Mouse (Mus musculus): ENCODE results near the gene Tmco5b.

Tmco5b gene

GRCm38 (mm10) chr2:113285432-113285831 is at the start of gene Tmco5b:
Gene Tmco5b (plus strand): TSS chr2:113285732.
- no peak for DNase-seq

GRCm38 (mm10) chr2:113236993-113237392 is 48.5 kb upstream of the Tmco5b start:
- no peak for DNase-seq

GRCm38 (mm10) chr2:113238871-113239270 is 46.7 kb upstream of the Tmco5b start:
- DNase-seq = no peak

GRCm38 (mm10) chr2:113302349-113303239 is 17.1 kb downstream of the Tmco5b start:
- no peak for DNase-seq

GRCm38 (mm10) chr2:113303240-113303538 is 17.7 kb downstream of the Tmco5b start:
- no peak for DNase-seq

GRCm38 (mm10) chr2:113305339-113305738 is 19.8 kb downstream of the Tmco5b start:
- peak in 1 of 2 experiments; percentile 45 for DNase-seq

GRCm38 (mm10) chr2:113311211-113311610 is 25.7 kb downstream of the Tmco5b start:
- DNase-seq = no peak

GRCm38 (mm10) chr2:113323016-113323415 is 37.5 kb downstream of the Tmco5b start:
- no peak for DNase-seq

GRCm38 (mm10) chr2:113333799-113334541 is 48.4 kb downstream of the Tmco5b start:
- DNase-seq = no peak

- no peak for DNase-seq
Measured at GRCm38 (mm10) chr2:113335561-113336294, 50.2 kb downstream of the Tmco5b start.

- no peak for DNase-seq
Measured at GRCm38 (mm10) chr2:113344536-113344935, 59.0 kb downstream of the Tmco5b start.

Measured in spleen, adult 18-20 months (tissue).